Mouse (Mus musculus) liver, adult 2 months (tissue): ENCODE results near the gene Serinc2. TPM values are rescaled to one million over a fixed set of nuclear protein-coding genes. Genes with fewer than 3 reads are reported as not detected.
A peak's percentile ranks its signal among the peaks of the same experiment; 100 is the strongest.

Experiments
- DNase-seq: peaks from one replicate; pipeline ENCODE4 v3.0.0-alpha.2; 2011; ENCODE audit warnings: low read depth, low spot score; ENCODE audit errors: extremely low read depth
- H3K27ac ChIP-seq: fragments of 200-500 bp; replicated peaks from 2 replicates; pipeline ENCODE4 v1.5.1; 2012; ENCODE audit warnings: low read depth, mild to moderate bottlenecking, control low read depth, inconsistent platforms, low read length; ENCODE audit not compliant: insufficient read depth
- H3K27me3 ChIP-seq: fragments of 200-500 bp; 2 replicates; pipeline ENCODE4 v1.6.1; 2012; ENCODE audit warnings: mild to moderate bottlenecking, moderate library complexity, low read length, inconsistent platforms; ENCODE audit not compliant: control insufficient read depth, insufficient read depth
- H3K36me3 ChIP-seq: fragments of 200-500 bp; 2 replicates; pipeline ENCODE4 v1.6.1; 2012; ENCODE audit warnings: low read length, inconsistent platforms; ENCODE audit not compliant: control insufficient read depth, insufficient read depth
- H3K4me1 ChIP-seq: fragments of 200-500 bp; 2 replicates; pipeline ENCODE4 v1.6.1; 2011; ENCODE audit warnings: low read length; ENCODE audit not compliant: control insufficient read depth, insufficient read depth
- H3K4me3 ChIP-seq: fragments of 200-500 bp; 2 replicates; pipeline ENCODE4 v1.5.1; 2011; ENCODE audit warnings: low read depth, mild to moderate bottlenecking, control low read depth, low read length, moderate library complexity; ENCODE audit not compliant: insufficient read depth
- H3K79me2 ChIP-seq: fragments of 200-500 bp; 2 replicates; pipeline ENCODE4 v1.6.1; 2012; ENCODE audit warnings: inconsistent platforms, mild to moderate bottlenecking, low read length, moderate library complexity; ENCODE audit not compliant: control insufficient read depth, insufficient read depth
- H3K9ac ChIP-seq: fragments of 200-500 bp; 2 replicates; pipeline ENCODE4 v1.6.1; 2012; ENCODE audit warnings: low read depth, mild to moderate bottlenecking, control low read depth, inconsistent platforms, low read length
- CTCF ChIP-seq: fragments of 200-500 bp; IDR thresholded peaks from 2 replicates; pipeline ENCODE4 v1.5.1; 2011; ENCODE audit warnings: low read depth, low read length, control low read depth
- POLR2A ChIP-seq: fragments of 200-500 bp; IDR thresholded peaks from 2 replicates; pipeline ENCODE4 v1.6.1; 2011; ENCODE audit warnings: low read length, control low read depth; ENCODE audit not compliant: insufficient read depth; ENCODE audit errors: extremely low read depth
- WGBS: fragments of 180-500 bp; shearing (Covaris S2); methylation state at CpG from one replicate; pipeline ENCODE4 v1.1.7; 2018; 5-methylcytosine and 5-hydroxymethylcytosine counted together
- polyA plus RNA-seq: library from polyadenylated mRNA; depleted of rRNA; stranded (reverse); fragments of >200 nt; gene quantifications from 2 replicates; pipeline ENCODE4 v1.2.3, GENCODE M21; 2012
- total RNA-seq: library from RNA; depleted of rRNA; stranded (reverse); fragments of >200 nt; gene quantifications from 2 replicates; pipeline ENCODE4 v1.2.3, GENCODE M21; 2014

Serinc2 gene
- total and polyA plus RNA-seq, 2 experiments: 1.1 to 20.9 TPM

DNA sequence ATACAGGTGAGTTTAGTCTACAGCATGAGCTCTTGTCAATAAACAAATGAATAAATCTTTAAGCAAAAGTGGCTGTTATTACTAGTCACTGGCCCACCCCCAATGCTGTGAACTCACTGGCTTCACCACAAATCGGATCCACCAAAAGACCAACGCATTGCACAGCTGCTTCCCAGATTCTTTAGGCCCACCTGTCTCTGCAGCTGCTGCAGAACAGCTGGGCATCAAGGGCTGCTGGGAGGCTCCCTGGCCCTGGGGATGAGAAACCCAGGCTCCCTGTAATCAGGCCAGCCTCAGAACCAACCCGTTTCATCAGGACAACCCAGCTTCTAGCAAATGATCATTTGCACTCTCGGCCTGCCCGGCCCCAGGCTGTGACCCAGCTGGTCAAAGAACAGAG lies 3.9 kb upstream of the Serinc2 start:
- H3K4me1 ChIP-seq: no peaks in the 10 kb centered on the region
- TF ChIP-seq CTCF: no peak
- TF ChIP-seq POLR2A: no peak
- no peaks in the 10 kb centered on the region for H3K36me3 ChIP-seq
- WGBS: 83% methylated on average over 5 of the region's 5 CpGs
- no peak overlapping the region for H3K9ac ChIP-seq
- no peaks in the 10 kb centered on the region for H3K79me2 ChIP-seq
- H3K27ac ChIP-seq: no peak overlapping the region
- no peak for DNase-seq
- no peaks in the 10 kb centered on the region for H3K27me3 ChIP-seq
- H3K4me3 ChIP-seq: no peak overlapping the region

DNA sequence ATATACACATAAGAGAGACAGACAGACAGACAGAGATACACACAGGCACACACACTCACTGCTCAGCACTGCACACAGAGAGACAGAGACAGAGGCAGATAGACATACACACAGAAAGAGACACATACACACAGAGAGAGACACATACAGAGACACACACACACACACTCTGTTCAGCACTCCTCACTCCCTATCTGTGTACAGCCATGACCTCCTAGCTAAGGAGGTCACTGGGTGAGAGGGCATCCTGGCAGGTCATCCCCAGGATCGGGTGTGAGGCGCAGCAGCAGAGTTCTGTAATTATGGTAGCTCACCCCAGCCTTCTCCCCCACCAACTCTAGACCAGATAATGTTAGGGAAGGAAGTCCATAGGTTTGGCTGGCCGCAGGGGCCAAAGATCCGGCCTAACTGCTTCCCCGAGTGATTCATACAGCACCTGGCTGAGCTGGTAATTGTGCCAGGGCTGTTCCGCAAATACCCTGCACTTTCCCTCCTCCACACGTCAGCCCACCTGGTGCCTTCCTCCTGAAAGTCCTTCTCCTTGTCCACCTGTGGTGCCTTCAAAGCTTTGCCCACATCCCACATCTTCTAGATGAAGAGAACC lies 2.3 kb downstream of the Serinc2 start:
- WGBS: 19% methylated on average over 7 of the region's 7 CpGs
- H3K36me3 ChIP-seq: no peaks in the 10 kb centered on the region
- no peak overlapping the region for H3K9ac ChIP-seq
- no peak overlapping the region for H3K27ac ChIP-seq
- H3K27me3 ChIP-seq: no peaks in the 10 kb centered on the region
- TF ChIP-seq POLR2A: no peak
- TF ChIP-seq CTCF: no peak
- H3K4me1 ChIP-seq: peaks cover 9% of the 10 kb centered on the region
- H3K4me3 ChIP-seq: no peak overlapping the region
- no peaks in the 10 kb centered on the region; the same call in 1 of the 2 replicates for H3K79me2 ChIP-seq
- peak; percentile 65 for DNase-seq

DNA sequence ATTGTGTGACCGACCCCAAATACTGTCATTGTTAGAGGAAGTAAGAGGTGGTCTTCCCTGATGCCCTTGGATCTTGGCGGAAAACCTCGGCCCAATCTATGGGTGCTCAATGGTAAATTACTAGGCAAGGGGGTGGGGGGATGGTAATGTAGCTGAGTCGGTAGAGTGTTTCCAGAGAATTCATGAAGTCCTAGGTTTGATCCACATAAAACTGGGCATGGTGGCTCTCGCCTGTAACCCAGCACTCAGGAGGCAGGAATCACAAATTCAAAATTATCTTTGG lies 3.2 kb downstream of the Serinc2 start:
- 65% methylated on average over 5 of the region's 5 CpGs for WGBS
- peaks cover 9% of the 10 kb centered on the region for H3K4me1 ChIP-seq
- H3K27me3 ChIP-seq: no peaks in the 10 kb centered on the region

DNA sequence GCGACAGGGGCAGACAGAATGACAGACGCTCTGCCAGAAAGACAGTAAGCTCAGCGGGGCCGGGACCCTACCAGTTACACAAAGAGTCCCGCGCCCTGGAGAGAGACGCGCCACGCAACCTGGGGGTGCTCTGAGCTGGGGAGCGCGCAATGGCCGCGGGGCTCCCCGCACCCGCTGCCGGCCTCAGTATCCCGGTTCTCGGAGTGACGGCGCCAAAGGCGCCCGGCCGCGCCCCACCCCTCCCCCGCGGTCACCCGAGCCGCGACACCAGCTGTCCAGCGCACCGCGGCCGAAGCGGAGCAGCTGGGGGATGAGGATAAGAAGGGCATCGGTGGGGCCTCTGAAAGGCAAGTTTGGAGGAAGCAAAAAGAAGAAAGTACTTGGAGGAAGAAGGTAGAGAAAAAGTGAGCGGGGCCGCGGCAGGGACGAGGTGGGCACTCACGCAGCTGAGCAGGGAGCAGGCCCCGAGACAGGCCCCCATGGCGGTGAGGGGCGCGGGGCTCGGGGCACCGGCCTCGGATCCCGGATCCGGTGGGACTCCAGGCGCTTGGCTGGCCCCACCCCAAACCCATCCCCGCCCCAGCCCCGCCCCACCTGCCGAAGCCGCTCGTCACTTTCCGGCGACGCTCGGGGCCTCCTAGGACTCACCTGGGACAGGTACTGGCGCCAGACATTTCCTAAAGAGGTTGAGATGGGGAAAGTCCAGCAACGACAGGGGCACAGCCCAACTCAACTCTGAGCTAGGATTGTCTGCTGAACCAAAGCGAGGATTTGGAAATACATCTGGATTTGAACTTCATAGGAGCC lies 3.8 kb downstream of the Serinc2 start:
- DNase-seq: no peak

More for the DNA sequence above, 3.2 kb downstream of the Serinc2 start:
- Histone ChIP-seq H3K79me2 (no peaks in the 10 kb centered on the region; the same call in 1 of the 2 replicates), H3K9ac (no peak overlapping the region), H3K27ac (no peak overlapping the region), H3K4me3 (no peak overlapping the region), H3K36me3 (no peaks in the 10 kb centered on the region)
- TF ChIP-seq POLR2A: no peak
- TF ChIP-seq CTCF: no peak
- DNase-seq: no peak

DNA sequence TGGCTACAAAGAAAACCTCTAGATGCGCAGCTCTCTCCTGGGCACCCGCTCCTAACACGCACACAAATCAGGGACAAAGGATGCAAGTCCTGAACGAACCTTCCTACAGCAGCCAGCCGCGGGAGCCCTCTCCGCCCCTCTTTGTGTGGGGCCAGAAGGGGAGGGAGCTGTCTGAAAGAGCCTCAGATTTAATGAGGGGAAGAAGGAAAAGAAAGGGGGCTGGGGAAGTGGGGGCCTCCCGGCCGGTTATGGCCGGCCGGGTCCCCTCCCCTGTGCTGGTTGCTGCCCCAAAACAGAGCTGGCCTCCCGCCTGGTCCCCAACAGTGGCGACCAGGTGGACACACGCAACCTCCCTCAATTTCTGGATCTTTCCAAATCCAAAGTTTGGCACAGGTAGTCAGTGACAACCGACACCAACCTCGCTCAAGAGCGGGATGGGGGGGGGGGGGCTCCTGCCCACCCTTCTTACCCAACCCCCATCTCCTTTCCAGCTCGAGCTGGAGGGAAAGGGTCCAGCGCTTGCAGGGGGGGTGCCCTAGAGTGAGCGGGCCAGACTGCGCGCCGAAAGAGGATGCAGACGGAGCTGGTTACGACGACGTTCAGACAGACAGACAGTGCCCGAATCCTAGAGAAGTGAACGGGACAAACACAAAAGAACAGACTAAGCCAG lies 4.5 kb downstream of the Serinc2 start:
- no peak overlapping the region for H3K27ac ChIP-seq
- peak overlapping the region; percentile 70 for H3K4me3 ChIP-seq
- H3K4me1 ChIP-seq: peaks cover 9% of the 10 kb centered on the region
- 12% methylated on average over 29 of the region's 29 CpGs for WGBS
- no peaks in the 10 kb centered on the region for H3K36me3 ChIP-seq
- H3K9ac ChIP-seq: peak overlapping the region; percentile 65
- no peaks in the 10 kb centered on the region for H3K27me3 ChIP-seq
- H3K79me2 ChIP-seq: no peaks in the 10 kb centered on the region; the same call in 1 of the 2 replicates
- TF ChIP-seq CTCF (no peak), POLR2A (no peak)
- no peak for DNase-seq

More for the DNA sequence above, 3.8 kb downstream of the Serinc2 start:
- Histone ChIP-seq H3K36me3 (no peaks in the 10 kb centered on the region), H3K27ac (no peak overlapping the region), H3K79me2 (no peaks in the 10 kb centered on the region; the same call in 1 of the 2 replicates), H3K4me1 (peaks cover 9% of the 10 kb centered on the region), H3K9ac (peak overlapping the region; percentile 65), H3K27me3 (no peaks in the 10 kb centered on the region), H3K4me3 (peak overlapping the region; percentile 70)
- 4% methylated on average over 61 of the region's 62 CpGs for WGBS
- TF ChIP-seq CTCF: no peak
- TF ChIP-seq POLR2A: no peak
